Mouse (Mus musculus): ENCODE results near the gene Rnps1. TPM values are rescaled to one million over a fixed set of nuclear protein-coding genes. Genes with fewer than 3 reads are reported as not detected.
"Not testable (repeated sequence)": the region's sequence is repeated elsewhere in the genome, so short reads cannot be mapped to it uniquely, and the experiment has no call there.

Gene Rnps1
- total RNA-seq, 2 experiments from 2014 or later, result 263 to 325 TPM

- ATAC-seq (replicated peaks; ENCODE audit: low FRiP score, low TSS enrichment, poor library complexity, severe bottlenecking), result peak; percentile 96
Observed at GRCm38 (mm10) chr17:24426471-24427169, 12.3 kb downstream of the Rnps1 start, which contains the start of gene Eci1. TSS of gene Eci1 (plus strand) at chr17:24426641.

GRCm38 (mm10) chr17:24427170-24427557, 12.8 kb downstream of the Rnps1 start:
- no peak for ATAC-seq (replicated peaks; ENCODE audit: low FRiP score, low TSS enrichment, poor library complexity, severe bottlenecking)

- no peak for ATAC-seq (replicated peaks; ENCODE audit: low FRiP score, low TSS enrichment, poor library complexity, severe bottlenecking)
Observed at GRCm38 (mm10) chr17:24429201-24429983, 15.0 kb downstream of the Rnps1 start.

GRCm38 (mm10) chr17:24437016-24437415, 22.7 kb downstream of the Rnps1 start:
- peak; percentile 46; the same call in 1 of the 2 replicates for ATAC-seq (replicated peaks; ENCODE audit: low FRiP score, low TSS enrichment, poor library complexity, severe bottlenecking)

GRCm38 (mm10) chr17:24440377-24440776, 26.0 kb downstream of the Rnps1 start:
- no peak for ATAC-seq (replicated peaks; ENCODE audit: low FRiP score, low TSS enrichment, poor library complexity, severe bottlenecking)

- ATAC-seq (replicated peaks; ENCODE audit: low FRiP score, low TSS enrichment, poor library complexity, severe bottlenecking), result no peak
Observed at GRCm38 (mm10) chr17:24441148-24441547, 26.8 kb downstream of the Rnps1 start.

- no peak for ATAC-seq (replicated peaks; ENCODE audit: low FRiP score, low TSS enrichment, poor library complexity, severe bottlenecking)
Observed at GRCm38 (mm10) chr17:24442107-24442506, 27.7 kb downstream of the Rnps1 start.

- ATAC-seq (replicated peaks; ENCODE audit: low FRiP score, low TSS enrichment, poor library complexity, severe bottlenecking), result no peak
Observed at GRCm38 (mm10) chr17:24442632-24443155, 28.3 kb downstream of the Rnps1 start, which contains the start of gene Dnase1l2. TSS of gene Dnase1l2 (minus strand) at chr17:24443105.

- ATAC-seq (replicated peaks; ENCODE audit: low FRiP score, low TSS enrichment, poor library complexity, severe bottlenecking), result no peak
Observed at GRCm38 (mm10) chr17:24443409-24443808, 29.0 kb downstream of the Rnps1 start.

- no peak for ATAC-seq (replicated peaks; ENCODE audit: low FRiP score, low TSS enrichment, poor library complexity, severe bottlenecking)
Observed at GRCm38 (mm10) chr17:24446590-24446989, 32.2 kb downstream of the Rnps1 start.

- ATAC-seq (replicated peaks; ENCODE audit: low FRiP score, low TSS enrichment, poor library complexity, severe bottlenecking), result no peak
Observed at GRCm38 (mm10) chr17:24449507-24449906, 35.1 kb downstream of the Rnps1 start.

- ATAC-seq (replicated peaks; ENCODE audit: low FRiP score, low TSS enrichment, poor library complexity, severe bottlenecking), result no peak
Observed at GRCm38 (mm10) chr17:24451220-24451619, 36.9 kb downstream of the Rnps1 start.

- ATAC-seq (replicated peaks; ENCODE audit: low FRiP score, low TSS enrichment, poor library complexity, severe bottlenecking), result no peak
Observed at GRCm38 (mm10) chr17:24453372-24453771, 39.0 kb downstream of the Rnps1 start.

GRCm38 (mm10) chr17:24454218-24454755, 39.9 kb downstream of the Rnps1 start:
- ATAC-seq (replicated peaks; ENCODE audit: low FRiP score, low TSS enrichment, poor library complexity, severe bottlenecking), result peak; percentile 6; the same call in 1 of the 2 replicates

GRCm38 (mm10) chr17:24454756-24455522, 40.6 kb downstream of the Rnps1 start:
- ATAC-seq (replicated peaks; ENCODE audit: low FRiP score, low TSS enrichment, poor library complexity, severe bottlenecking), result peak; percentile 95

GRCm38 (mm10) chr17:24455523-24456206, 41.3 kb downstream of the Rnps1 start:
- ATAC-seq (replicated peaks; ENCODE audit: low FRiP score, low TSS enrichment, poor library complexity, severe bottlenecking), result not testable (repeated sequence)

GRCm38 (mm10) chr17:24461580-24461979, 47.2 kb downstream of the Rnps1 start:
- peak; percentile 82 for ATAC-seq (replicated peaks; ENCODE audit: low FRiP score, low TSS enrichment, poor library complexity, severe bottlenecking)

GRCm38 (mm10) chr17:24462932-24463331, 48.6 kb downstream of the Rnps1 start:
- ATAC-seq (replicated peaks; ENCODE audit: low FRiP score, low TSS enrichment, poor library complexity, severe bottlenecking), result no peak

Data from megakaryocyte-erythroid progenitor cell, adult 5-6 weeks (primary cell).